Mouse (Mus musculus) forebrain, embryonic 14.5 days (tissue): ENCODE results near the gene Cela1. TPM values are rescaled to one million over a fixed set of nuclear protein-coding genes. Genes with fewer than 3 reads are reported as not detected.

ENCODE experiments used
- ATAC-seq: fragments of 200-750 bp; cut with Nextera tagmentation; 2 replicates; pipeline ENCODE4 v1.8.0; 2017; ENCODE audit warnings: mild to moderate bottlenecking, moderate library complexity
- DNase-seq: peaks from one replicate; pipeline ENCODE4 v3.0.0-alpha.2; 2015; ENCODE audit warnings: low spot score
- H3K27ac ChIP-seq: fragments of 300-500 bp; sonication (generic); 2 replicates; pipeline ENCODE4 v1.5.1; 2014; ENCODE audit warnings: low read depth, mild to moderate bottlenecking, control low read depth, low read length, moderate library complexity
- H3K27me3 ChIP-seq: fragments of 300-500 bp; sonication (generic); replicated peaks from 2 replicates; pipeline ENCODE4 v1.6.1; 2014; ENCODE audit warnings: low read length, control low read depth, mixed read lengths; ENCODE audit not compliant: control insufficient read depth, insufficient read depth
- H3K36me3 ChIP-seq: fragments of 300-500 bp; sonication (generic); 2 replicates; pipeline ENCODE4 v1.6.1; 2014; ENCODE audit warnings: low read length, control low read depth; ENCODE audit not compliant: control insufficient read depth, insufficient read depth
- H3K4me1 ChIP-seq: fragments of 300-500 bp; sonication (generic); 2 replicates; pipeline ENCODE4 v1.6.1; 2014; ENCODE audit warnings: antibody characterized with exemption, low read length, control low read depth; ENCODE audit not compliant: control insufficient read depth, insufficient read depth
- H3K4me2 ChIP-seq: fragments of 300-500 bp; sonication (generic); 2 replicates; pipeline ENCODE4 v1.6.1; 2014; ENCODE audit warnings: mild to moderate bottlenecking, control low read depth, low read length
- H3K4me3 ChIP-seq: fragments of 300-500 bp; sonication (generic); 2 replicates; pipeline ENCODE4 v1.5.1; 2014; ENCODE audit warnings: low read depth, low read length, control low read depth
- H3K9ac ChIP-seq: fragments of 300-500 bp; sonication (generic); 2 replicates; pipeline ENCODE4 v1.6.1; 2014; ENCODE audit warnings: mild to moderate bottlenecking, low read length, control low read depth, moderate library complexity
- H3K9me3 ChIP-seq: fragments of 300-500 bp; sonication (generic); replicated peaks from 2 replicates; pipeline ENCODE4 v1.6.1; 2016; ENCODE audit warnings: low read length, control low read depth, mixed read lengths; ENCODE audit not compliant: control insufficient read depth
- WGBS: fragments of 180-500 bp; shearing (Covaris S2); extraction: QIAGEN DNeasy Blood & Tissue Kit; methylation state at CpG from one replicate; pipeline ENCODE4 v1.1.7; 2014; 5-methylcytosine and 5-hydroxymethylcytosine counted together
- polyA plus RNA-seq: library from polyadenylated mRNA; unstranded; fragments of >200 nt; fragmentation: Nextera tagmentation; extraction: Ambion mirVana; gene quantifications from 2 replicates; pipeline ENCODE4 v1.2.1, GENCODE M21; 2014

Gene Cela1
- polyA plus RNA-seq, 1 experiment from 2014 or later = 0.60 TPM

DNA sequence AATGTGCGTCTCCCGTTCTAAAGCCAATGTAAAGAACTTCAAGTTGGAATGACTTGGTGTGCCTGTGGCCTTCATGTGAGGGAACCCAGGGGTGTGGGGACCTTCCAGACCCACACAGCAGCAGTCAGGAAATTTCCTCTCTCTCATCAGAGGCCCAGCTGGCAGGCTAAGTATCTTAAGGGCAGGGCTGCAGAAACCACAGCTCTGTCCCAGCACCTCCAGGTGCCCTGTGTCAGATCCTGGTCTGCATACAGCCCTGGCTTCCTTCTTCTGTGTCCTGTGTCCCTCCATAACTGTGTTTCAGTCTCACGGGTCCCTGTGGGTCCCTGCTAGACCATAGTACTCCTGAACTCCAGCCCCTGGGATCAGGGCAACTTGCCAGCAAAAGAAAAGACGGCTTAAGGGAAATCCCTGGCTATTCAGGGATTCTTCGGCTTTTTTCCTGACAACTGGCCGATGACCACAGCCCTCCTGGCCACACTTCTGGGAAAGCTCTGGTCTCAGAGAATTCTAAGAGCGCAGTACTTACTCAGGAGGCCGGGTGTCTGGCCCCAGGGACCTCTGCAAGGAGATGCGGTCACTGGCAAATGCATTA lies 27.8 kb upstream of the Cela1 start:
- no peak for DNase-seq
- Histone ChIP-seq H3K4me1 (no peaks in the 10 kb centered on the region), H3K4me2 (no peak overlapping the region), H3K4me3 (no peak overlapping the region), H3K27me3 (no peaks in the 10 kb centered on the region), H3K36me3 (no peaks in the 10 kb centered on the region), H3K9ac (no peak overlapping the region), H3K9me3 (no peaks in the 10 kb centered on the region), H3K27ac (no peak overlapping the region)
- WGBS = 45% methylated on average over 9 of the region's 9 CpGs
- ATAC-seq = no peak

- Histone ChIP-seq H3K36me3 (no peaks in the 10 kb centered on the region), H3K27ac (no peak overlapping the region), H3K9me3 (no peaks in the 10 kb centered on the region), H3K27me3 (no peaks in the 10 kb centered on the region), H3K4me1 (no peaks in the 10 kb centered on the region), H3K4me2 (no peak overlapping the region), H3K9ac (no peak overlapping the region), H3K4me3 (no peak overlapping the region)
- WGBS = 90% methylated on average over 8 of the region's 8 CpGs
- no peak for ATAC-seq
- no peak for DNase-seq
These were observed 26.7 kb upstream of the Cela1 start for GRCm38 (mm10) chr15:100714470-100714869.

- Histone ChIP-seq H3K4me3 (no peak overlapping the region), H3K36me3 (no peaks in the 10 kb centered on the region), H3K9me3 (no peaks in the 10 kb centered on the region), H3K27ac (no peak overlapping the region), H3K4me1 (no peaks in the 10 kb centered on the region), H3K4me2 (no peak overlapping the region), H3K9ac (no peak overlapping the region), H3K27me3 (no peaks in the 10 kb centered on the region)
- ATAC-seq (no peak), DNase-seq (no peak)
- WGBS = 80% methylated on average over 6 of the region's 6 CpGs
These were observed 23.1 kb upstream of the Cela1 start for GRCm38 (mm10) chr15:100710838-100711237.

GRCm38 (mm10) chr15:100708433-100709078 lies 20.8 kb upstream of the Cela1 start:
- ATAC-seq = no peak

DNA sequence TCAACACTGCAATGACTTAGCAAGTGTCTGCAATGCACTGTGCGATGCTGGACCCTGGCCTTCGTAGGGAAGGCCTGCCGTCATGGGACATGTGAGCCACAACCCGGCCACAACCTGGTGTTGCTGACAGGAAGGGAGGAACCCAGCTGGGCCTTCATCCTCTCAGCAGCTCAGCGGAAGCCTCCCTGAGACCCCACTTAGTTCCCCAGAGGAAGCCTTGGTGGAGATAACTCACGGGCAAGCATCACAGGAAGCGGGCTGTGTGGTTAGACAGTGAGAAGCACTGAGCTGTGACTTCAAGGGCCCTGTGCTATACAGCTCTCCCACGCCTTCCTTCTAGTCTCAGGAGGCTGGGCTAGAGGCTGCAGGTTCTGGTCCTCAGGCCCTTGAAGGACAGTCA lies 18.5 kb upstream of the Cela1 start:
- WGBS = 77% methylated on average over 8 of the region's 8 CpGs

More at GRCm38 (mm10) chr15:100708433-100709078, 20.8 kb upstream of the Cela1 start:
- H3K4me2 ChIP-seq = no peak overlapping the region
- no peaks in the 10 kb centered on the region for H3K36me3 ChIP-seq
- WGBS = 82% methylated on average over 8 of the region's 8 CpGs
- no peaks in the 10 kb centered on the region for H3K4me1 ChIP-seq
- H3K4me3 ChIP-seq = no peak overlapping the region
- H3K27ac ChIP-seq = no peak overlapping the region
- H3K27me3 ChIP-seq = no peaks in the 10 kb centered on the region
- no peaks in the 10 kb centered on the region for H3K9me3 ChIP-seq
- DNase-seq = no peak
- no peak overlapping the region for H3K9ac ChIP-seq

DNA sequence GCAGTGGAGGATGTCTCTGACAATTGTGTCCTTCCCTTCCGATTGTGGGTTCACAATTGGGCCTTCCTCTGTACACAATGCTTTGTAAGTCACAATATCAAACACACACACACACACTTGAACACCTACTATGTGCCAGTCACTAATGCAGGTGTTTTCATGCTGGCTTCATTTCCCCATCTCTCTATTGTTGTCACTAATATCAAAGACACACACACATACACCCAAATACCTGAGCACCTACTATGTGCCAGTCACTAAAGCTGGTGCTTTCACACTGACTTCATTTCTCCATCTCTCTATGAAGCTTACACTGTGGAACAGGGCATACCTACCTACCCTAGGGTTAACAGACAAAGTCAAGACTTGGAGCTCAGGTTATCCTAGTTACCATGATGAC lies 17.7 kb upstream of the Cela1 start:
- Histone ChIP-seq H3K4me3 (no peak overlapping the region), H3K36me3 (no peaks in the 10 kb centered on the region), H3K9ac (no peak overlapping the region), H3K9me3 (no peaks in the 10 kb centered on the region), H3K4me1 (no peaks in the 10 kb centered on the region), H3K4me2 (no peak overlapping the region), H3K27me3 (no peaks in the 10 kb centered on the region), H3K27ac (no peak overlapping the region)
- DNase-seq (no peak), ATAC-seq (no peak)
- WGBS = 73% methylated on average over 1 of the region's 1 CpGs

More for the DNA sequence above, 18.5 kb upstream of the Cela1 start:
- Histone ChIP-seq H3K36me3 (no peaks in the 10 kb centered on the region), H3K4me2 (no peak overlapping the region), H3K27ac (no peak overlapping the region), H3K9me3 (no peaks in the 10 kb centered on the region), H3K27me3 (no peaks in the 10 kb centered on the region), H3K4me3 (no peak overlapping the region), H3K4me1 (no peaks in the 10 kb centered on the region), H3K9ac (no peak overlapping the region)
- DNase-seq = no peak
- ATAC-seq = no peak

GRCm38 (mm10) chr15:100703913-100704312 lies 16.2 kb upstream of the Cela1 start:
- H3K9ac ChIP-seq = no peak overlapping the region
- H3K27me3 ChIP-seq = no peaks in the 10 kb centered on the region
- 4% methylated on average over 17 of the region's 17 CpGs for WGBS
- no peak overlapping the region for H3K27ac ChIP-seq
- ATAC-seq (no peak), DNase-seq (no peak)
- H3K9me3 ChIP-seq = no peaks in the 10 kb centered on the region
- no peaks in the 10 kb centered on the region for H3K4me1 ChIP-seq
- H3K4me2 ChIP-seq = no peak overlapping the region
- no peak overlapping the region for H3K4me3 ChIP-seq
- H3K36me3 ChIP-seq = no peaks in the 10 kb centered on the region

GRCm38 (mm10) chr15:100701856-100702255 lies 14.1 kb upstream of the Cela1 start:
- DNase-seq (no peak), ATAC-seq (no peak)
- Histone ChIP-seq H3K36me3 (no peaks in the 10 kb centered on the region), H3K27ac (no peak overlapping the region), H3K4me3 (no peak overlapping the region), H3K4me1 (no peaks in the 10 kb centered on the region), H3K9ac (no peak overlapping the region), H3K9me3 (no peaks in the 10 kb centered on the region), H3K27me3 (no peaks in the 10 kb centered on the region), H3K4me2 (no peak overlapping the region)
- 79% methylated on average over 6 of the region's 6 CpGs for WGBS

DNA sequence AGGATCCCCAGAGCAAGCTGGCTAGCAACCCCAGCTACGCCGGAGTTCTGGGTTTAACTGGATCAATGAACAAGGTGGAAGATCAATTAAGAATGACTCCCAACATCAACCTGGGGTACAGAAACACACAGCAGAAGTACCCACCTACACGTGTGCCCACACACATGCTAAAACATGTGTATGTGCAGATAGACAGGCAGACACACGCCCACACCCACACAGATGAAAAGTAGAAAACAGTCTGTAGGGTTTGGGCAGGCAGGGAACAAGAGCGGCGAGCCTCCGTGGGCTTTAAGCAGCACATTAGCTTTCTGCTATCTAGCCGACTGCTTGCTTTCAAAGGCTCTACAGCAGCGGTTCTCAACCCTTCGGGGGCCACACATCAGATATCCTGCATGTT lies 13.4 kb upstream of the Cela1 start:
- Histone ChIP-seq H3K9ac (no peak overlapping the region), H3K4me3 (no peak overlapping the region), H3K4me2 (no peak overlapping the region), H3K27me3 (no peaks in the 10 kb centered on the region), H3K27ac (no peak overlapping the region), H3K4me1 (no peaks in the 10 kb centered on the region), H3K36me3 (no peaks in the 10 kb centered on the region), H3K9me3 (no peaks in the 10 kb centered on the region)
- ATAC-seq = no peak
- no peak for DNase-seq
- WGBS = 60% methylated on average over 10 of the region's 10 CpGs
